Mouse (Mus musculus): Measurements from ENCODE around the gene Il6st.

Il6st gene

DNA sequence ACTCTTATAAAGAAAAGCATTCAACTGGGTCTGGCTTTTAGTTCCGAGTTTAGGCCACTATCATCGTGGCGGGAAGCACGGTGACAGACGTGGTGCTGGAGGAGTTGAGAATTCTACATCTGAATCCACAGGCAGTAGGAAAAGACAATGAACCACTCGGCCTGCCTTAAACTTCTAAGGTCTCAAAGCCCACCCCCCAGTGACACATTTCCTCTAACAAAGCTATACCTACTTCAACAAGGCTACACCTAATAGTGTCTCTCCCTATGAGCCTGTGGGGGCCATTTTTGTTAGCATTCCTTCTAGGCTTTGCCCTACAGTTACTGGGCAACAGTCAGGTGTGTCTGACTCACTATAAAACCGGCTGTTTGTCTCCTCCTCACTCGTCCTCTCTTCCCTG is 23.2 kb upstream of the Il6st start:
- DNase-seq (ENCODE audit: low read depth in 1 of 2, low spot score in 2 of 2) = no peak

DNA sequence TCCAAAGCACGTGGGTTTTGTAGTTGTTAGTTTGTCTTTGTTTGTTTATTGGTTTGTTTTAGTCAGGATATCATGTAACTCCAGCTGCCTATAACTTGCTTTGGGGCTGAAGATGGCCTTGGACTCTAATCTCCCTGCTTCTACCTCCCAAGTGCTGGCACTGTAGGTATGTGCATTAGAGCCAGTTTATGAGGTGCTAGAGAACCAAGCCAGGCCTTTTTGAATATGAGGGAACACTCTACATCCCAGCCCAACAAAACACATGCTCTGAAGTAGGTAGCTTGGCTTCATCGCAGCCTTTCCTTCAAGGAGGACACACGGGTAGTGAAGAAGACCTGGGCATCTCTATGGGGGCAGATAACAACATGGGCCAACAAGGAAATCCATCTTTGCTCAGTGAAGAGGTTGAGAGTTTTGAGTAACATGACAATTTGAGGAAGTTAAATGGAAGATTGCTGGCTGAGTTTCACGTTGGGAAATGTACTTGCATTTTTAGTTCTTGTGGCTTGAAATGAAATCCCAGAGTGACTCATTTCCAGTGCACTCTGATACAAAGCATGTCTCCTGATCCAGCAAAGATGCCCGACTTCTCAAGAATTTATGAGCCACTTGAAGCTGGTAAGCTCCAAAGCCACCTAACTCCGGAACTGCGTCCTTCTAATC is 20.9 kb upstream of the Il6st start:
- DNase-seq (ENCODE audit: low read depth in 1 of 2, low spot score in 2 of 2) = peak; percentile 16 to 43

DNA sequence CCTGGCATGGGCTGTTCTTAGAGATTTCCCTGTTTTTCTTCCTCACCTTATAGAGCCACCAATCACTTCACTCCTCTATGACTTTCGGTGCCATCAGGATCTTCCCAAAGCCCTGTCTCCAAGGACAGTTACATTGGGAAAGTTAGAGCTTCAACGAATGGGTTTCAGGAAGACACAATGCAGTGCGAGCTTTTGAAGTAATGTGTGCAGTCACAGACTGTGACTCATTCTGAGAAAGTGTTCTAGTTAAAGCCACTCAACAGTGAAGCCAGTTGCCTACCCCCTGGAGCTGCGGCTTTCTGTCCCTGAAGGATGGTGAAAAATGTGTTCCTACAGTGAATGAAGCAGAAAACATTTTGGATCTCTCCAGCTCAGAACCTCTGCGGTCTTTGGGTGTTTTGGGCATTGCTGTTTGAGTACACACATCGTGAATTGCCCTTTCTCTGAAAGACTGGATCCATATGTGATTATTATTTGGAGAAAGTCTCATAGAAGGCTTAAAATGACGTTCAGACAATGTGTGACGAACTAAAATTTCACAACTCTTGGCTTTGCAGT is 16.7 kb upstream of the Il6st start:
- DNase-seq (ENCODE audit: low read depth in 1 of 2, low spot score in 2 of 2) = no peak

DNA sequence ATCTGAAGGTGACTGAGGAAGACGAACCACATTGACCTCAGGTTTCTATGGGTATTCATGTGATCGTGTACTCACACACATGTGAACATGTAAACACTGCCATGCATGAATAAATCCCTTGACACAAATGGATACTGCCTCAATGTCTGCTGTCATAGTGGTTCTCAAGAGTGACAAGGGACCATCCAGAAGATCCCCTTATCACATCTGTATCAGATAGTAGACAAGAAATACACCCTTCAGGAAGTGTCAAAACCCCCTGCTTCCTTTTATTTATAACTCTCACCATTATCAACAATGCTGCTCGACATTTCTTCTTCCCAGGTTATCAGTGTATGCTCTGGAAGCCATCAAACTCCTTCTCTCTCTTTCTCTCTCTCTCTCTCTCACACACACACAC is 13.7 kb upstream of the Il6st start:
- no peak for DNase-seq (ENCODE audit: low read depth in 1 of 2, low spot score in 2 of 2)

DNA sequence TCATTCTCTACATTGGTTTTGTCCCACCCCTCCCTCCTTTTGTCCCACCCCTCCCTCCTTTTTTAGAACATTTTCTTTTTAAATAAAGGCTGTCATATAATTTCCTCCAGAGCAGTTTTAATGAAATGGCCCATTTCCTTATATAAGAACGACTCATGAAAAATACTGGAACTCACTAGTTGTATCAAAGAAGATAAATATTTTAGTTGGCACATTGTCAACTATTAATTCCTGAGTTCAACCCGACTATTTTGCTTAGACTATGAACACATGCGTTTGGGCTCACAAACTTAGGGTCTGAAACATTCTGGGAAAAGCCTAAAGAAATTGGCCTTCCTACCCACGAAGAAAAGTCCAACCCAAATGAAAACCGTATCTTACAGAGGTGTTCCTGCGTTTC is 6.5 kb upstream of the Il6st start:
- DNase-seq (ENCODE audit: low read depth in 1 of 2, low spot score in 2 of 2) = no peak

DNA sequence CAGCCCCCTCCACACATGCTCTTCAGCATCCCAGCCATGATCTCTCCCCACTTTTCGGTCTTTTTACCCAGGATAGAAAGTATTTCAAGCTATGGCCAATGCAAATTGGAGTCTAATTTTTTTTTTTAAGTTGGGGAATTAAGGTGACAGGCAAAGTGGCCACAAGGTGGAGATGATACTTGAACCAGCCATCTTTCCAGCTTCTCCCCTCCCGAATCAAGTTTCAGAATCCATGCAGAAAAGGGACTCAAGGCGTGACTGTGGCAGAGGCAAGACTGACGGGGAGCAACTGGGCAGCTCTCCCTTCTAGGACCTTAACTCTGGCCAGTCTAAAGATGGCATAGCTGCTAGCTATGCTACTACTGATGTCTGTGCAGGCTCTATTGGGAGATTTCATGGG is 5.9 kb upstream of the Il6st start:
- no peak for DNase-seq (ENCODE audit: low read depth in 1 of 2, low spot score in 2 of 2)

DNA sequence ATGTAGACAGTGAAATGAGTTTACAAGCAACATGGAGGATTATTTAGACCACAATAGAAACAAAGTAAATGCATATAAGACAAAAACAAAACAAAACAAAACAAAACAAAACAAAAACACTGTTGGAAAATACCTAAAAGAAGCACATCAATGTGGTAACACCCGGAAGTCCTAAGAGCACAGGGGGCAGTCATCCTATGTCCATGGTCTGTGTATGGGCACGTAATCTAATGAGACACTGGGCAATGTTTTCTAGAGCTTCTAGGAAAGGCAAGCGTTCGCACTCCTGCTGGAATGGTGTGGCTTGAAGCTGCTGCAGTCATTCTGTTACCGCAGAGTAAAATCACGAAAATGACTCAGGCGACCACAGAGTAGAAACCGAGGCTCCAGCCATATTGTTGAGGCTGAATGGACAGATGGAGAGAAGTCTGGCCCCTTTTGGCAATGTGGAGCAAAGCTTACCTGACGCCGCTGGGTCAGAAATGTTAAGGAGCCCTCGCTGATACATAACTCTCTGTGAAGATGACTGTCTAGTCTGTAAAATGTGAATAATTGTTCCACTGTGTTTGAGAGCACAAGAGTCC is 5.3 kb upstream of the Il6st start:
- DNase-seq (ENCODE audit: low read depth in 1 of 2, low spot score in 2 of 2) = no peak

DNA sequence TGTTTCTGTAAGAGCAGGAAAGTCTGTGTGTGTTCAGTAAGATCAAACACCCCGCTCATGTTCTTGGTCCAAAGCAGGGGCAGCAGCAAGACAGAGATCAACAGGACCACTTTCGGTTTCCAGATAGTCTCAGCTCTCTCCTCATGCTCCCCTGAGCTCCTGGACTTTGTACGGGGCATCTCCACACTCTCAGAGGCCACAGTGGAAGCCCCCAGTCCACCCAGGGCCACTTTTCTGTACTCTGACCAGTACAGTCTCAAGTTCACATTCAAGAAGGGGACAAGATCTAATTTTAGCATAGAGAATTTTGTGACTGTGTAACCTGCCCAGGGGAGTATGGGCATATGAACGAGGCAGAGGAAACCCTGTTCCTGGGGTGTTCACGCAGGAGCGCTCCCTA is 3.9 kb upstream of the Il6st start:
- DNase-seq (ENCODE audit: low read depth in 1 of 2, low spot score in 2 of 2) = no peak

DNA sequence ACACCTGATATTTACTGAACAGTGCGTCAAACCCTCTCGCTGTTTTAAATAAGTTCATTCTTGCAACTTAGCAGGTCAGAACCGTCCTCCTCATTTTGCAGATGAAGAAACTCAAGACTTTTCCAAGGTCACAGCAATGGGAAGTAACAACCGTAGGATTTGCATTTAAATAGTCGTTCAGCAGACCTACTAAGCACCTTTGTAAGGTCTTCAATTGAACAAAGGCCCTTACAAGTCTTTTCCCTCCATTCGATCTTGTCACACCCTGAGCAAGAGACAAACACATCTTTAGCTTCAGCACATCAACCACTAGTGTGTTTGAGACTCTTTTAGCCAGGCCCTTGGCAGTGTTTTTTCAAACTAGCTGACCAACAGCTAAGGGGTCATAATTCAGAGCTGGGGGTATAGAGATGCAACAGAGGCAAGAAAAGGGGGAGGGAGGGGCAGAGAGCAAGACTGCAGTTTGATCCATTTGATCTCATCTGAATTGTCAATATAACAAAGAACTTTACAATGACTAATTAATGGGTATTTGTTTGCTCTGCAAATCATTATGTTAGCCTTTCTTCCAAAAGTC is 1.4 kb upstream of the Il6st start:
- no peak for DNase-seq (ENCODE audit: low read depth in 1 of 2, low spot score in 2 of 2)

DNA sequence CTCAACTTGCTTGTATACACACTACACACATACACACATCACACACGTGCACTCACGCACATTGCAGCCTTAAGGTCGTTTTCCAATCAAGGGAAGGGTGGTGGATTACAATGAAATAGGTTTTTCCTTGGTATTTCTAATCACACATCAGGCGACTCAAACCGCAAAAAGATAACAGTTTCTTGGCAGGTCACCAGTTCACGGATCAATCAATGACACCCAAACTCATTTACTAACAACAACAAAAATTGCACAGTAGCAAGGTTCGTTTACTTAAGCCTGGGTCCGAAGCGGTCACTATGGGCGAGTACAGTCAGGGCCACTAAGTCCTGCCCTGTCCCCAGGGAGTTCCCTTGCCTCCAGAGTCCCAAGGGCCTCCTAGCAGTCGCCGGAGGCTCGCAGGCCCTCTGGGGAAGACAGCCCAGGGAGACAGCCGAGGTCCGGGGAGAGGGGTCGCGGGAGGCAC is 500 bp upstream of the Il6st start:
- no peak for DNase-seq (ENCODE audit: low read depth in 1 of 2, low spot score in 2 of 2)

DNA sequence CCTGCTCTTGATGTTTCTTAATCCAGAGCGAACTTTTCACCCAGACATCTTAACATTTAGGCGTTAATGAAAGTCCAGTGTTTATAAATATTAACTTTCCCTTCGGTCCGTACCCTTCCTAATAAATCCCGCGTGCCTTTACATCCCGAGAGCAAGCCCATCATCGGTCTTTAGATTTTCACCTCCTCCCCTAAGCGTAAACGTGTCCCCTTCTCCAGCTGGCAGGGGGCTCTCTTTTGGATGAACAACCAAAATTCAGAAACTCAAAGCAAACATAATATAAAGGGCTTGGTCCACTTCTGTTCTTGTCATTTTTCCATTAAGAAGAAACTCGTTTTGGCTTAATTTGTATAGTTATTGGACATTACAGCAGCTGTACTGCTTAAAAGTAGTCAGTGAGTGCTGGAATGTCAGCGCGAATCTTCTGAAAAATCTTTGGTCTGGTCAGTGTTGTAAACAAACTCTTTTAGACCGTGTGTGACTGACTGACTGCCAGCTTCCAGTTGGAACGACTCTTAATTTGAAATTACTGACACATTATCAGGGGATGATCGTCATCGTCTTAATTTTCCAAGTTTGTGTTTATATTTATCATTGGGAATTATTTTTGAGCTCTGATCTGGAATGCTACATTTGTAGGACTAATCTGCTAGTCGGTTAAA is 887 bp downstream of the Il6st start:
- DNase-seq (ENCODE audit: low read depth in 1 of 2, low spot score in 2 of 2) = no peak

DNA sequence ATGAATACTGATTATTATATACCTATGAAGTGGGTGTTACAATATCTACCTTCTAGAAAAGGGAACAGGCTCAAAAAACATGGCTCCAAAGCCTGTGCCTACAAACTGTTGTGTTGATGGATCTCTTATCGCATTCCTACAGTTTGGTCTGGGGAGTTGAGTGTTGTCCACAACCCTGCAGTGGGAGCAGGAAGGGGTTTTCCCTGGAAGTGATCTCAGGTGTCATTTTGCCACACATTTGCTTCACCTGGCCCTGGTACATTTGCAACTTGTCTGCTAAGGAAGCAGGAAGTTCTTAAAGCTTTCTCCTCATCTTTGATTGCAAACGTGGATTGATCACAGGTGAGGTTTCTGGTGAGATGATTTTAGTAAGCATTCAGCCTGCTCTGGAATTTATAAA is 1.7 kb downstream of the Il6st start:
- no peak for DNase-seq (ENCODE audit: low read depth in 1 of 2, low spot score in 2 of 2)

DNA sequence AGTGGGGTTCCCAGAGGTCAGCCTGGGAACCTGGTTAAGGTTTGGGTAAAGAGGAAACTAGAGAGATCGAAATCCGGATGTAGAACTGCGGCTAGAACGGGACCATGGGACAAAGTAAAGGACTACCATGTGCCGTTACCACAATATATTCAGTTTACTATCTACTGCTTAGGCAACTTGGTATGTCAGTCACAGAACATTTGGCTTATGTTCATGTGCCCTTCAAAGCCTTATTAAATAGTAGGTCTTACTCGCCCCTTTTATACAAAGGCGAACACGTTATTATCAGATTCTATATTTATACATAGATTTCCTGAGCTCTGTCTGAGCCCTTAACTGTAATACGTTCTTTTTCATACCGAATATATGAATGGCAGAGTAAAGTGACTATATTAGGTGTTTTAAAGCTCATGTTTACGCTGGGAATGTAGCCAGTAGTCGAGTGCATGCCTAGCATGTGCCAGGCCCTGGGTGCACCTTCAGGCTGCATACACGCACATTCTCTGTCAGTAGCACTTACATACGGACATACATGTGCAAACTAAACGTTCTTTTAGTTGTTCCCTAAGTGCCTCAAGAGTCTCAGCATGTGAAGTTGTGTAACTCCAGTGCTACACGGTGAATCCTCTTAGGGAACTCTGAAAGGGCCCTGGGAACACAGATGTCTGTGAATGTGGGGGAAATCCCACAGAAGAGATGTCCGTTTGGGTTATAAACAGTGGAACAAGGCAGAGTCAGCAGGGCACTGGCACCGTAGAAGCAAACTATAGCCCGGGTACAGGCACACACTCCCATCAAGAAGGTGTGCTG is 2.5 kb downstream of the Il6st start:
- DNase-seq (ENCODE audit: low read depth in 1 of 2, low spot score in 2 of 2) = no peak

DNA sequence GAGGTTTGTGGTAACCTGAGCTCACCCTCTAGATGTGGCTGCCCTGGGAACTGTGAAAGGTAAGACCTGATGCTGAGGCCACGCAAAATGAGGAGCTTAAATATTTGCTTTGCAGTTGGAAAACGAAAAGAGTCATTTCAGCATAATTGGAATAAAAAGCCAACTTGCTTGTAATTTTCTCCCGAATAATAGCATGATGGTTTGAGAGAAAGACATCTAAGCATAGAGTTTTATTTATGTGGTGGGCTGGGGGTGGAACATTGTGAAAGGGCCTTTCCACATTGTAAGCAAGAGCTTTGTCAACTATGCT is 3.0 kb downstream of the Il6st start:
- DNase-seq (ENCODE audit: low read depth in 1 of 2, low spot score in 2 of 2) = no peak

DNA sequence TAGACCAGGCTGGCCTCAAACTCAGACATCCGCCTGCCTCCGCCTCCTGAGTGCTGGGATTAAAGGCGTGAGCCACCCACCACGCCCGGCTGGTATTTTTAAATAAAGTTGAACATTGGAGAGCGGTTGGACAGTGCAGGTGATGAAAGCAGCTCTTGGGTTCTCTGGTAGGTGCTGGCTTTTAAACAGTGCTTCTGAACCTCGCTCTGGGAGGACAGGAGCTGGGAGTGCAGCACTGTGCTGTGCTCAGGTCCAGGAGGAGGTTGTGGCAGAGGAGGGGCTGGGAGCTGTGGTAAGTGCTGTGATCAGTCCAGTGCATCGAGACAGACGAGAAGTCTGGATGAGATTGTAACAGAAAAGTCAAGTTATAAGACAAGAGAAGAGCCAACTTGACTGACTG is 3.5 kb downstream of the Il6st start:
- no peak for DNase-seq (ENCODE audit: low read depth in 1 of 2, low spot score in 2 of 2)

DNA sequence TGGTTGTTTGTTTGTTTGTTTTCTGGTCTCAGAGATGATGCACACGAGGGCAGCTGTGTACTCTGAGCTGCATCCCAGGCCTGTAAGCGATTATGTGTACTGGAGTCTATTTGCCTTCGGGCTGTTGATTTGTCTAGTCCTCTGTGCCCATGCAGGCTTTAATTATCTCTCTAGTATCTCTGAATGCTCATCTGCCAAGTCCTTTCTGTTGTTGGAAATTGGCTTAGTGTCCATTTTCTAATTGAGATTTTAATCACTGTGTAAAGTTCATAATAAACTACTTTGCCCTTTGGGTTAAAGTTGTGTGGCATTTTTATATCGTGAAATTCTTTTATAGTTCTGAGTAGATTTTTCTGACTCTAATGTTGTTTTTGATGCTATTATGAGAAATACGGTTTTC is 5.6 kb downstream of the Il6st start:
- no peak for DNase-seq (ENCODE audit: low read depth in 1 of 2, low spot score in 2 of 2)

DNA sequence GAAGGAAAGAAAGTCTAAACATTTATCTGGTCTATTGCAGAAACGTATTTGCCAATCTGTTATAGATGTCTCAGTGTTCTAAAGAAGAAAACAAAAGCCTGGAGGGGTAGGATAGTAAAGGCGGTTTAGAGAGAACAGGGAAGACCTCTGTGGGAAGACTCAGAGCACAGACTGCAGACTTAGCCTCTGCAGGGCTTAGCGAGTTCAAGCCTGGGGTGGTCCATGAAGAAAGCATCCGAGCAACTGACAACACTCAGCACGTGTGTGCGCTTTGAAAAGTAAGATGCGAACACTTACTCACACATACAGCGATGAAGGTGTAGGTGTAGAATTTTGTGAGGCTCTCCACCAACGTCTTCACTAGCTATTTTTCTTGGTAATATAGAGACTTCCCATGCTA is 7.3 kb downstream of the Il6st start:
- DNase-seq (ENCODE audit: low read depth in 1 of 2, low spot score in 2 of 2) = no peak

DNA sequence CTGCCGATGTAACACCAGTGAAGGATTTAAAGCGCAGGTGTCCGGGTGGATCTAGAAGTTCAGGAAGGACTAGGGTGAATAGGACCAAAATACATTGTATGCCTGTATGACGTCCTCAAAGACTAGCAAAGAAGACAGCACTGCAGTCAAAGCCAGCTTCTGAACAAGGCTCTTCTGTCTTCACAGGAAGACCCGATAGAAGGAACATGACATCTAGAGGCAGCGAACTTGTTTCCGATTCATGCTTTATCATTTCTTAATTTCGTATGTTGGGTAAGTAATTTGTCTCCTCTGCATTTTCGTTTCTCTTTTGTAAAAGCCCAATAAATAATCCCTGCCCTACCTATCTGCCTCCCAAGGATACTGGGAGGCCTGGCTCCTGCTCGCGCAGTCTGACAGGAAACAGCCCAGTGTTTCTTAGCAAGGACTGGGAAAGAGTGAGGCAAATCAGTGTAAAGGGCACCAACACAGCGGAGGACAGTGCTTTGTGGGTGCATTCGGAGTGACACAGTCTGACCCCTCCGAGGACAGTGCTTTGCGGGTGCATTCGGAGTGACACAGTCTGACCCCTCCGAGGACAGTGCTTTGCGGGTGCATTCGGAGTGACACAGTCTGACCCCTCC is 8.6 kb downstream of the Il6st start:
- DNase-seq (ENCODE audit: low read depth in 1 of 2, low spot score in 2 of 2) = no peak

DNA sequence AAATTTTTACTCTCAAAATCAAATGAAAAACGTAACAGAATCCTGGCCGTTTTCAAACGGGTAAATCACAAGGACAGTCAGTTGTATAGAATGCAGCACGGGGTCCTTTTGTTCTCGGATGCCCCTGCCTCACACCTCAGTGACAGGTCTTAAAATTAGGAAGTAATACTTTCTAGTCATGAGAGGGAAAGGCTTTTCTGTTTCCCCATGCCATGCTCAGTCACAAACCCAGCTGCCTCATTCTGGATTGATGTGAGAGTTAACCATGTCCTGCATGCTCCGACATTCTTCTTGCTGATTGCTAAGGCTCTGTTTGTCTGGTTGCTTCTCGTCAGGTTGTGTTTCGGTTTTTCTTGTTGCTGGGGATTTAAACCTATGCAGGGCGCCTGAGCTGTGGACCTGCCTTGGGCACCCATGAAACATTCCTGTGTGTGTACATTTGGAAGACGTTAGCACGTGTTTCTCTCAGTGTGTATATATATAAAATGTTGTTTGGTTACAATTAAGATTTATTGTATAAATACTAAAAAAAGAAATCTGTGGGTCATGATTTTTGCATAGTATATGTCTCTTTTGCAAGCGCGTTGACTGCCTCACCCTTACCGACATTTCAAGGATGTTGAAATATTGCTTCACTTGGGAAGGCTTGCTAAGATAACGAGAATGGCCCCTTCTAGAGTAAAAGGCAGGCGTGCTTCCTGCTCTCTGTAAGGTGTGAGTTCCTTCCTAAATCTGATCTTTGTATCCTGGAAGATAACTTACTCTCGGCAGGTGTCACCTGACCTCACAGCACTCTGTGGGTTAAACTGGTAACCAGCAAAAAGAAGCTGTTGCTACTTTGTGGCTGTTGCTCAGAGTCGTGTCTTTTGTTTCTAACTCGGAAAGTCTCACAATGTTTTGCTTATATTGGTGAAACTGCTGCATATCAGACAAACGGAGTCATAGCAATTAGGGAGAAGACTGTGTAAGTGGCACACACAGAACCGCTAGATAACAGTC is 10.2 kb downstream of the Il6st start:
- DNase-seq (ENCODE audit: low read depth in 1 of 2, low spot score in 2 of 2) = no peak

DNA sequence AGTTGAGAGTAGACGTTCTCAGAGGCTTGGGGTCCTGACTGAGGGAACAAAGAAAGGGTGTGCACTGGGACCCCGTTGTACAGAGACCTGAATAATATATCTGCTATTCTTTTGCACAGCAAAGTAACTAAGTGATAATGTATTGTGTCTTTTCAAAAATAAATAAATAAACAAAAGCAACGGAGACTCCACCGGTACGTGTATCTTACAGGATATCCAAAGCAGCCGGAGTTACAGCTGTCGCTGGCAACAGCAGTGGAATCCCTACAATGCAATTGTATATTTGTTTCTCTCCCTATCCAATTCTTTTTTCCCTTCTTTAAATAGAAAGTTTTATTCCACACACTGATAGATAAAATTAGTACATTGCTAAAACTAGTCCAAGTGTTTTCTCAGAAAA is 15.2 kb downstream of the Il6st start:
- no peak for DNase-seq (ENCODE audit: low read depth in 1 of 2, low spot score in 2 of 2)
